Mouse (Mus musculus): ENCODE measurements at regions not wholly inside any gene's neighbourhood (a gene's known extent, or its start where the extent isn't known, plus 50 kb on each side); places are given as distances from the start of the nearest gene placed in this dataset.

GRCm38 (mm10) chr8:78110003-78110649 lies 103.0 kb upstream of the Ttc29 start:
- no peak overlapping the region for H3K4me2 ChIP-seq (ENCODE audit: low read depth, low read length)
- H3K27me3 ChIP-seq (replicated peaks; ENCODE audit: control insufficient read depth, insufficient read depth, low read length), result no peaks in the 10 kb centered on the region
- H3K4me3 ChIP-seq (ENCODE audit: low read depth, low read length), result no peak overlapping the region
- no peaks in the 10 kb centered on the region for H3K36me3 ChIP-seq (ENCODE audit: control insufficient read depth, insufficient read depth, low read length)
- no peak overlapping the region for H3K9ac ChIP-seq (ENCODE audit: low read depth, low read length)
- no peaks in the 10 kb centered on the region for H3K4me1 ChIP-seq (ENCODE audit: control insufficient read depth, insufficient read depth, low read length)
- ATAC-seq (ENCODE audit: low read depth), result no peak
- DNase-seq (ENCODE audit: low spot score), result no peak
- H3K9me3 ChIP-seq (ENCODE audit: control insufficient read depth, low read length), result no peaks in the 10 kb centered on the region
- no peak overlapping the region for H3K27ac ChIP-seq (replicated peaks; ENCODE audit: low read depth, low read length)
- 88% methylated on average over 3 of the region's 3 CpGs for WGBS

- H3K27me3 ChIP-seq (replicated peaks; ENCODE audit: control insufficient read depth, insufficient read depth, low read length), result no peaks in the 10 kb centered on the region
- H3K4me2 ChIP-seq (ENCODE audit: low read depth, low read length), result peak overlapping the region; percentile 31
- WGBS, result 20% methylated on average over 12 of the region's 12 CpGs
- H3K27ac ChIP-seq (replicated peaks; ENCODE audit: low read depth, low read length), result no peak overlapping the region
- ATAC-seq (ENCODE audit: low read depth) (no peak), DNase-seq (ENCODE audit: low spot score) (no peak)
- no peak overlapping the region for H3K9ac ChIP-seq (ENCODE audit: low read depth, low read length)
- H3K4me1 ChIP-seq (ENCODE audit: control insufficient read depth, insufficient read depth, low read length), result no peaks in the 10 kb centered on the region
- no peaks in the 10 kb centered on the region for H3K36me3 ChIP-seq (ENCODE audit: control insufficient read depth, insufficient read depth, low read length)
- no peaks in the 10 kb centered on the region for H3K9me3 ChIP-seq (ENCODE audit: control insufficient read depth, low read length)
- H3K4me3 ChIP-seq (ENCODE audit: low read depth, low read length), result no peak overlapping the region
These were observed 100.0 kb upstream of the Ttc29 start for GRCm38 (mm10) chr8:78113105-78113504.

DNA sequence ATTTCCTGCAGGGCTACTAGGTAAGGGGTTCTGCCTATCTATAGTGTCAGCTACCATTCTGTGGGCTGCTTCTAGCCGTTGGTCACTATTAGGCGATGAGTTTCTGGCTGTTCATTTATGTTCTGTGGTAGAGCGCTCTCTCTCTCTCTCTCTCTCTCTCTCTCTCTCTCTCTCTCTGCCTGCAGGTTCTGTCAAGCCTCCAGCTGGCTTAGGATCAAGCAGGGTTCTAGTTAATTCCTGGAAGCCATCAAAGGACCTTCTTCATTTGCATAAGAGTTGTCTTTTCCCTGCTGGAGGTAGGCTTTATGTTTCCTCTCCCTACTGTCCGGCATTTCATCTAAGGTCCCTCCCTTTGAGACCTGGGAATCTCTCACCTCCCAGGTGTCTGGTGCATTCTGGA lies 98.6 kb upstream of the Ttc29 start:
- no peak for DNase-seq (ENCODE audit: low spot score)

DNA sequence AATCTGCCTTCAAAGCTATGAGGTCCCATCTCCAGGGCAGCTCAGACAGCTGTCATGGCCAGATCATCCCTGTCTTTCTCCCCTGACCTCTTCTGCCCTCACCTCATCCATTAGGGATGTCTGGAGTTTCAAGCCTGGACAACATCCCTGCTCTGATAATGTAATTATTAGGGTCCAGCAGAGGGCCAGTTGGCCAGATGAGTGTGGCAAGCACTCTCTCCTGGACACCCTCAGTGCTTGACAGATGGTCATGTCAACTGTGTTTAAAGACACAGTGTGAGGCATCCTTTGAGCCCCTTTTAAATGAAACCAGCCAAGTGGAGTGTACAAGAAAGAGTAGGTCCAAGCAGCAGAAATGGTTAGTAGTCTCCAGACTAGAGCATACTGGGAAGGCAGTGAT lies 95.9 kb upstream of the Ttc29 start:
- H3K4me3 ChIP-seq (ENCODE audit: low read depth, low read length), result no peak overlapping the region
- no peaks in the 10 kb centered on the region for H3K27me3 ChIP-seq (replicated peaks; ENCODE audit: control insufficient read depth, insufficient read depth, low read length)
- ATAC-seq (ENCODE audit: low read depth), result no peak; the same call in 1 of the 2 replicates
- H3K36me3 ChIP-seq (ENCODE audit: control insufficient read depth, insufficient read depth, low read length), result no peaks in the 10 kb centered on the region
- no peaks in the 10 kb centered on the region for H3K4me1 ChIP-seq (ENCODE audit: control insufficient read depth, insufficient read depth, low read length)
- H3K9ac ChIP-seq (ENCODE audit: low read depth, low read length), result no peak overlapping the region
- H3K4me2 ChIP-seq (ENCODE audit: low read depth, low read length), result no peak overlapping the region
- DNase-seq (ENCODE audit: low spot score), result no peak
- H3K9me3 ChIP-seq (ENCODE audit: control insufficient read depth, low read length), result no peaks in the 10 kb centered on the region
- H3K27ac ChIP-seq (replicated peaks; ENCODE audit: low read depth, low read length), result no peak overlapping the region

More for the DNA sequence above, 98.6 kb upstream of the Ttc29 start:
- Histone ChIP-seq H3K4me1 (ENCODE audit: control insufficient read depth, insufficient read depth, low read length) (no peaks in the 10 kb centered on the region), H3K9ac (ENCODE audit: low read depth, low read length) (no peak overlapping the region), H3K27me3 (replicated peaks; ENCODE audit: control insufficient read depth, insufficient read depth, low read length) (no peaks in the 10 kb centered on the region), H3K4me3 (ENCODE audit: low read depth, low read length) (no peak overlapping the region), H3K9me3 (ENCODE audit: control insufficient read depth, low read length) (no peaks in the 10 kb centered on the region), H3K36me3 (ENCODE audit: control insufficient read depth, insufficient read depth, low read length) (no peaks in the 10 kb centered on the region), H3K4me2 (ENCODE audit: low read depth, low read length) (no peak overlapping the region), H3K27ac (replicated peaks; ENCODE audit: low read depth, low read length) (no peak overlapping the region)
- ATAC-seq (ENCODE audit: low read depth), result no peak
- WGBS, result 35% methylated on average over 4 of the region's 4 CpGs

DNA sequence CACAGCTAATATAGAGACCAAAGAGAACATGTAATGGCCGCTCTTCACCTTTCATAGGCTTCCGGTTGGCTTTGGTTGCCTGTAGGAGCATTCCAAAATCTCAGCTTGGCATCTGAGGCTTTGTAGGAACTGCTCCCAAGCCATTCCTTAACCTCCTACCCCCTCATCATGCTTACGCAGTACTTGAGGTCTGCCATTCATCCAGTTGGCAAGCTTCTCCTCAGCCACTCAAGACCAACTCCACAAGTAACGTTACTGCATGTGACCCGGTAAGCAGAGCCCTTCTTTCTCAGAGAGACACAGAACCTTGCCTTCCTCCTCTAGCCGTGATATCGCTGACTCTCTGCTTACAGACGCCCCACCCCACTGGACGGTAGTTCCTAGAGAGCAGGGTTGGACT lies 94.6 kb upstream of the Ttc29 start:
- DNase-seq (ENCODE audit: low spot score), result no peak
- ATAC-seq (ENCODE audit: low read depth), result no peak
- Histone ChIP-seq H3K4me3 (ENCODE audit: low read depth, low read length) (no peak overlapping the region), H3K4me1 (ENCODE audit: control insufficient read depth, insufficient read depth, low read length) (no peaks in the 10 kb centered on the region), H3K36me3 (ENCODE audit: control insufficient read depth, insufficient read depth, low read length) (no peaks in the 10 kb centered on the region), H3K4me2 (ENCODE audit: low read depth, low read length) (no peak overlapping the region), H3K27me3 (replicated peaks; ENCODE audit: control insufficient read depth, insufficient read depth, low read length) (no peaks in the 10 kb centered on the region), H3K9me3 (ENCODE audit: control insufficient read depth, low read length) (no peaks in the 10 kb centered on the region), H3K27ac (replicated peaks; ENCODE audit: low read depth, low read length) (no peak overlapping the region), H3K9ac (ENCODE audit: low read depth, low read length) (no peak overlapping the region)
- 84% methylated on average over 9 of the region's 9 CpGs for WGBS

GRCm38 (mm10) chr8:78119682-78120081 lies 93.4 kb upstream of the Ttc29 start:
- 44% methylated on average over 11 of the region's 11 CpGs for WGBS
- H3K36me3 ChIP-seq (ENCODE audit: control insufficient read depth, insufficient read depth, low read length), result no peaks in the 10 kb centered on the region
- ATAC-seq (ENCODE audit: low read depth) (no peak), DNase-seq (ENCODE audit: low spot score) (no peak)
- H3K27me3 ChIP-seq (replicated peaks; ENCODE audit: control insufficient read depth, insufficient read depth, low read length), result no peaks in the 10 kb centered on the region
- no peak overlapping the region for H3K4me2 ChIP-seq (ENCODE audit: low read depth, low read length)
- no peaks in the 10 kb centered on the region for H3K4me1 ChIP-seq (ENCODE audit: control insufficient read depth, insufficient read depth, low read length)
- H3K4me3 ChIP-seq (ENCODE audit: low read depth, low read length), result no peak overlapping the region
- no peak overlapping the region for H3K9ac ChIP-seq (ENCODE audit: low read depth, low read length)
- no peaks in the 10 kb centered on the region for H3K9me3 ChIP-seq (ENCODE audit: control insufficient read depth, low read length)
- H3K27ac ChIP-seq (replicated peaks; ENCODE audit: low read depth, low read length), result no peak overlapping the region

DNA sequence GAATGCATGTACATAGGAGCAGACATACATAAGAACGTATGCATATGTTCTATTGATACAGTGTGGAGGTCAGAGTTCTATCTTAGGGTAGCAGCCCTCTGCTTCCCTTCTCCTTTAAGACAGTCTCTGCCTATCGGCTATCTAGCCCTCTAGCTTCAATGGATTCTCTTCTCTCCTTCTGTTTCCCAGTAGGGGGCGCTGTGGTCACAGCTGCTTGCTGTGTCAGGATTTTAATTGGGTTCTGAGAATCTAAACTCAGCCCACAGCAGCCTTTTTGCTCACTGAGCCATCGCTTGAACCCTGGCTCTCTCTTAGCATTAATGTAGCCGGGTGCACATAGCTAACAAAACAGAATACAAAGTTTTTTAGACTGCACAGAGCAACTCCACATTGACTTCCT lies 88.8 kb upstream of the Ttc29 start:
- no peaks in the 10 kb centered on the region for H3K36me3 ChIP-seq (ENCODE audit: control insufficient read depth, insufficient read depth, low read length)
- WGBS, result 57% methylated on average over 5 of the region's 5 CpGs
- no peaks in the 10 kb centered on the region for H3K9me3 ChIP-seq (ENCODE audit: control insufficient read depth, low read length)
- no peak overlapping the region for H3K4me2 ChIP-seq (ENCODE audit: low read depth, low read length)
- no peak for ATAC-seq (ENCODE audit: low read depth)
- H3K4me3 ChIP-seq (ENCODE audit: low read depth, low read length), result no peak overlapping the region
- H3K4me1 ChIP-seq (ENCODE audit: control insufficient read depth, insufficient read depth, low read length), result no peaks in the 10 kb centered on the region
- H3K27me3 ChIP-seq (replicated peaks; ENCODE audit: control insufficient read depth, insufficient read depth, low read length), result no peaks in the 10 kb centered on the region
- no peak overlapping the region for H3K9ac ChIP-seq (ENCODE audit: low read depth, low read length)
- DNase-seq (ENCODE audit: low spot score), result no peak
- H3K27ac ChIP-seq (replicated peaks; ENCODE audit: low read depth, low read length), result no peak overlapping the region

GRCm38 (mm10) chr8:78127852-78128251 lies 85.2 kb upstream of the Ttc29 start:
- Histone ChIP-seq H3K9ac (ENCODE audit: low read depth, low read length) (no peak overlapping the region), H3K9me3 (ENCODE audit: control insufficient read depth, low read length) (no peaks in the 10 kb centered on the region), H3K27ac (replicated peaks; ENCODE audit: low read depth, low read length) (no peak overlapping the region), H3K4me2 (ENCODE audit: low read depth, low read length) (no peak overlapping the region), H3K27me3 (replicated peaks; ENCODE audit: control insufficient read depth, insufficient read depth, low read length) (no peaks in the 10 kb centered on the region), H3K4me1 (ENCODE audit: control insufficient read depth, insufficient read depth, low read length) (no peaks in the 10 kb centered on the region), H3K4me3 (ENCODE audit: low read depth, low read length) (no peak overlapping the region), H3K36me3 (ENCODE audit: control insufficient read depth, insufficient read depth, low read length) (no peaks in the 10 kb centered on the region)
- WGBS, result 33% methylated on average over 2 of the region's 2 CpGs
- ATAC-seq (ENCODE audit: low read depth), result no peak
- peak; percentile 39 for DNase-seq (ENCODE audit: low spot score)

DNA sequence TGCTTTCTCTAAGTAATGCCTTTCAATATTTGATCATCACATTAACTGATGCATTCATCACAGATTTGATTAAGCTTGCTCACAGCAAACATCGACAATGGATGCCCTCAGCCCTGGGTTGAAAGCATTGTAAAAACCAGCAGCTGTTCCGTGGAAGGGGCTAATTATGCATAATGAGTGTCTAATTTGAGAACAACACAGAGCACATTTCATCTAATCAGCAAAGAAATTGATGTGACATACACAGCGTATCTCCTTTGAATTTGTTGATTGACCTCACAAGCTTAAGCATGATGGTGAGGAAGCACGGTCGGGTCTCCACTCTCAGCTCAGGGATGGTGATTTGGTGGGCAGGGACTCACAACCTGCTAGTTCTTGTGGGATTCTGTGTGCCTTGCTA lies 84.0 kb upstream of the Ttc29 start:
- no peak overlapping the region for H3K4me2 ChIP-seq (ENCODE audit: low read depth, low read length)
- H3K27ac ChIP-seq (replicated peaks; ENCODE audit: low read depth, low read length), result no peak overlapping the region
- H3K27me3 ChIP-seq (replicated peaks; ENCODE audit: control insufficient read depth, insufficient read depth, low read length), result no peaks in the 10 kb centered on the region
- no peak overlapping the region for H3K4me3 ChIP-seq (ENCODE audit: low read depth, low read length)
- H3K9me3 ChIP-seq (ENCODE audit: control insufficient read depth, low read length), result no peaks in the 10 kb centered on the region
- no peak overlapping the region for H3K9ac ChIP-seq (ENCODE audit: low read depth, low read length)
- peak; percentile 36 for DNase-seq (ENCODE audit: low spot score)
- no peaks in the 10 kb centered on the region for H3K36me3 ChIP-seq (ENCODE audit: control insufficient read depth, insufficient read depth, low read length)
- peak; percentile 78; the same call in 1 of the 2 replicates for ATAC-seq (ENCODE audit: low read depth)
- H3K4me1 ChIP-seq (ENCODE audit: control insufficient read depth, insufficient read depth, low read length), result no peaks in the 10 kb centered on the region
- WGBS, result 51% methylated on average over 5 of the region's 5 CpGs

Data from embryonic facial prominence, embryonic 14.5 days (tissue).